Mouse (Mus musculus) forebrain, embryonic 14.5 days (tissue): Measurements from ENCODE around the gene Cmya5. TPM values are rescaled to one million over a fixed set of nuclear protein-coding genes. Genes with fewer than 3 reads are reported as not detected.

ENCODE experiments used
- ATAC-seq: fragments of 200-750 bp; cut with Nextera tagmentation; 2 replicates; pipeline ENCODE4 v1.8.0; 2017; ENCODE audit warnings: mild to moderate bottlenecking, moderate library complexity
- DNase-seq: peaks from one replicate; pipeline ENCODE4 v3.0.0-alpha.2; 2015; ENCODE audit warnings: low spot score
- H3K27ac ChIP-seq: fragments of 300-500 bp; sonication (generic); 2 replicates; pipeline ENCODE4 v1.5.1; 2014; ENCODE audit warnings: low read depth, mild to moderate bottlenecking, control low read depth, low read length, moderate library complexity
- H3K27me3 ChIP-seq: fragments of 300-500 bp; sonication (generic); replicated peaks from 2 replicates; pipeline ENCODE4 v1.6.1; 2014; ENCODE audit warnings: low read length, control low read depth, mixed read lengths; ENCODE audit not compliant: control insufficient read depth, insufficient read depth
- H3K36me3 ChIP-seq: fragments of 300-500 bp; sonication (generic); 2 replicates; pipeline ENCODE4 v1.6.1; 2014; ENCODE audit warnings: low read length, control low read depth; ENCODE audit not compliant: control insufficient read depth, insufficient read depth
- H3K4me1 ChIP-seq: fragments of 300-500 bp; sonication (generic); 2 replicates; pipeline ENCODE4 v1.6.1; 2014; ENCODE audit warnings: antibody characterized with exemption, low read length, control low read depth; ENCODE audit not compliant: control insufficient read depth, insufficient read depth
- H3K4me2 ChIP-seq: fragments of 300-500 bp; sonication (generic); 2 replicates; pipeline ENCODE4 v1.6.1; 2014; ENCODE audit warnings: mild to moderate bottlenecking, control low read depth, low read length
- H3K4me3 ChIP-seq: fragments of 300-500 bp; sonication (generic); 2 replicates; pipeline ENCODE4 v1.5.1; 2014; ENCODE audit warnings: low read depth, low read length, control low read depth
- H3K9ac ChIP-seq: fragments of 300-500 bp; sonication (generic); 2 replicates; pipeline ENCODE4 v1.6.1; 2014; ENCODE audit warnings: mild to moderate bottlenecking, low read length, control low read depth, moderate library complexity
- H3K9me3 ChIP-seq: fragments of 300-500 bp; sonication (generic); replicated peaks from 2 replicates; pipeline ENCODE4 v1.6.1; 2016; ENCODE audit warnings: low read length, control low read depth, mixed read lengths; ENCODE audit not compliant: control insufficient read depth
- WGBS: fragments of 180-500 bp; shearing (Covaris S2); extraction: QIAGEN DNeasy Blood & Tissue Kit; methylation state at CpG from one replicate; pipeline ENCODE4 v1.1.7; 2014; 5-methylcytosine and 5-hydroxymethylcytosine counted together
- polyA plus RNA-seq: library from polyadenylated mRNA; unstranded; fragments of >200 nt; fragmentation: Nextera tagmentation; extraction: Ambion mirVana; gene quantifications from 2 replicates; pipeline ENCODE4 v1.2.1, GENCODE M21; 2014

Cmya5 gene
- polyA plus RNA-seq, 1 experiment from 2014 or later = 0.17 TPM

GRCm38 (mm10) chr13:93036218-93036617 lies 108.3 kb downstream of the Cmya5 start:
- WGBS = 21% methylated on average over 4 of the region's 4 CpGs
- no peaks in the 10 kb centered on the region for H3K4me1 ChIP-seq
- no peak overlapping the region for H3K27ac ChIP-seq
- no peak overlapping the region for H3K4me2 ChIP-seq
- peak; percentile 15 for DNase-seq
- no peak; the same call in 1 of the 2 replicates for ATAC-seq
- H3K9me3 ChIP-seq = no peaks in the 10 kb centered on the region
- no peak overlapping the region for H3K4me3 ChIP-seq
- no peaks in the 10 kb centered on the region for H3K36me3 ChIP-seq
- H3K27me3 ChIP-seq = no peaks in the 10 kb centered on the region
- no peak overlapping the region for H3K9ac ChIP-seq

GRCm38 (mm10) chr13:93029337-93029736 lies 115.2 kb downstream of the Cmya5 start:
- Histone ChIP-seq H3K4me3 (no peak overlapping the region), H3K4me1 (no peaks in the 10 kb centered on the region), H3K9me3 (no peaks in the 10 kb centered on the region), H3K27ac (no peak overlapping the region), H3K27me3 (no peaks in the 10 kb centered on the region), H3K9ac (no peak overlapping the region), H3K36me3 (no peaks in the 10 kb centered on the region), H3K4me2 (no peak overlapping the region)
- WGBS = 63% methylated on average over 4 of the region's 4 CpGs
- ATAC-seq (no peak), DNase-seq (no peak)

- ATAC-seq (no peak), DNase-seq (no peak)
- Histone ChIP-seq H3K4me2 (no peak overlapping the region), H3K27ac (no peak overlapping the region), H3K9ac (no peak overlapping the region), H3K36me3 (no peaks in the 10 kb centered on the region), H3K9me3 (no peaks in the 10 kb centered on the region), H3K4me1 (no peaks in the 10 kb centered on the region), H3K4me3 (no peak overlapping the region), H3K27me3 (no peaks in the 10 kb centered on the region)
- 53% methylated on average over 2 of the region's 2 CpGs for WGBS
These were observed 119.7 kb downstream of the Cmya5 start for GRCm38 (mm10) chr13:93024837-93025236.

GRCm38 (mm10) chr13:93022158-93022557 lies 122.4 kb downstream of the Cmya5 start:
- Histone ChIP-seq H3K27me3 (no peaks in the 10 kb centered on the region), H3K27ac (no peak overlapping the region), H3K36me3 (no peaks in the 10 kb centered on the region), H3K4me2 (no peak overlapping the region), H3K9me3 (no peaks in the 10 kb centered on the region), H3K4me3 (no peak overlapping the region), H3K4me1 (no peaks in the 10 kb centered on the region), H3K9ac (no peak overlapping the region)
- DNase-seq (no peak), ATAC-seq (no peak)
- 51% methylated on average over 1 of the region's 1 CpGs for WGBS

GRCm38 (mm10) chr13:93012952-93013351 lies 131.6 kb downstream of the Cmya5 start:
- H3K27ac ChIP-seq = no peak overlapping the region
- DNase-seq (no peak), ATAC-seq (no peak)
- no peak overlapping the region for H3K9ac ChIP-seq
- no peaks in the 10 kb centered on the region for H3K4me1 ChIP-seq
- H3K4me3 ChIP-seq = no peak overlapping the region
- 72% methylated on average over 8 of the region's 8 CpGs for WGBS
- no peaks in the 10 kb centered on the region for H3K27me3 ChIP-seq
- no peaks in the 10 kb centered on the region for H3K36me3 ChIP-seq
- H3K9me3 ChIP-seq = no peaks in the 10 kb centered on the region
- no peak overlapping the region for H3K4me2 ChIP-seq

- DNase-seq = no peak
- no peak overlapping the region for H3K4me2 ChIP-seq
- H3K9me3 ChIP-seq = no peaks in the 10 kb centered on the region
- ATAC-seq = no peak
- H3K27ac ChIP-seq = no peak overlapping the region
- H3K4me1 ChIP-seq = no peaks in the 10 kb centered on the region
- no peak overlapping the region for H3K9ac ChIP-seq
- H3K4me3 ChIP-seq = no peak overlapping the region
- WGBS = 89% methylated on average over 4 of the region's 4 CpGs
- no peaks in the 10 kb centered on the region for H3K36me3 ChIP-seq
- H3K27me3 ChIP-seq = no peaks in the 10 kb centered on the region
These were observed 133.2 kb downstream of the Cmya5 start for GRCm38 (mm10) chr13:93011315-93011714.

- H3K27ac ChIP-seq = no peak overlapping the region
- no peak for DNase-seq
- H3K4me2 ChIP-seq = no peak overlapping the region
- no peaks in the 10 kb centered on the region for H3K36me3 ChIP-seq
- no peak overlapping the region for H3K9ac ChIP-seq
- H3K4me1 ChIP-seq = no peaks in the 10 kb centered on the region
- 88% methylated on average over 7 of the region's 7 CpGs for WGBS
- H3K9me3 ChIP-seq = no peaks in the 10 kb centered on the region
- H3K27me3 ChIP-seq = no peaks in the 10 kb centered on the region
- no peak for ATAC-seq
- no peak overlapping the region for H3K4me3 ChIP-seq
These were observed 134.0 kb downstream of the Cmya5 start for GRCm38 (mm10) chr13:93010524-93010923.

GRCm38 (mm10) chr13:93007078-93007477 lies 137.4 kb downstream of the Cmya5 start:
- no peaks in the 10 kb centered on the region for H3K27me3 ChIP-seq
- DNase-seq (no peak), ATAC-seq (no peak)
- H3K4me2 ChIP-seq = no peak overlapping the region
- no peaks in the 10 kb centered on the region for H3K36me3 ChIP-seq
- no peak overlapping the region for H3K4me3 ChIP-seq
- 80% methylated on average over 4 of the region's 4 CpGs for WGBS
- H3K9ac ChIP-seq = no peak overlapping the region
- H3K27ac ChIP-seq = no peak overlapping the region
- no peaks in the 10 kb centered on the region for H3K9me3 ChIP-seq
- no peaks in the 10 kb centered on the region for H3K4me1 ChIP-seq

GRCm38 (mm10) chr13:93006347-93006746 lies 138.2 kb downstream of the Cmya5 start:
- H3K4me3 ChIP-seq = no peak overlapping the region
- DNase-seq (no peak), ATAC-seq (no peak)
- no peaks in the 10 kb centered on the region for H3K36me3 ChIP-seq
- H3K9ac ChIP-seq = no peak overlapping the region
- H3K4me2 ChIP-seq = no peak overlapping the region
- H3K4me1 ChIP-seq = no peaks in the 10 kb centered on the region; the same call in 1 of the 2 replicates
- H3K27ac ChIP-seq = no peak overlapping the region
- no peaks in the 10 kb centered on the region for H3K9me3 ChIP-seq
- H3K27me3 ChIP-seq = no peaks in the 10 kb centered on the region
- 83% methylated on average over 4 of the region's 4 CpGs for WGBS
